Mouse (Mus musculus) heart, postnatal 4 days (tissue): ENCODE measurements around the gene Gm28539. TPM values are rescaled to one million over a fixed set of nuclear protein-coding genes. Genes with fewer than 3 reads are reported as not detected.
"Not testable (repeated sequence)": the region's sequence is repeated elsewhere in the genome, so short reads cannot be mapped to it uniquely, and the experiment has no call there.

Experiments
- DNase-seq: peaks from one replicate; pipeline ENCODE4 v3.0.0; 2021
- total RNA-seq, 2 experiments: library from RNA; stranded (reverse); gene quantifications; 2 replicates each; pipeline ENCODE4 v1.2.3; 2021

The Gm28539 gene
- total RNA-seq, 2 experiments from 2014 or later: 0.09 to 0.52 TPM

GRCm38 (mm10) chr16:18969420-18970128 lies 133.2 kb downstream of the Gm28539 start:
- DNase-seq: no peak

GRCm38 (mm10) chr16:18970837-18971236 lies 134.5 kb downstream of the Gm28539 start:
- no peak for DNase-seq

GRCm38 (mm10) chr16:18975665-18976064 lies 139.3 kb downstream of the Gm28539 start:
- DNase-seq: not testable (repeated sequence)

- DNase-seq: no peak
Observed at GRCm38 (mm10) chr16:18976315-18976714, 139.9 kb downstream of the Gm28539 start.

GRCm38 (mm10) chr16:18986381-18986780 lies 150.0 kb downstream of the Gm28539 start:
- no peak for DNase-seq

GRCm38 (mm10) chr16:18986860-18987259 lies 150.5 kb downstream of the Gm28539 start:
- DNase-seq: no peak

GRCm38 (mm10) chr16:19002610-19003389 lies 166.4 kb downstream of the Gm28539 start:
- DNase-seq: not testable (repeated sequence)

- no peak for DNase-seq
Observed at GRCm38 (mm10) chr16:19003757-19004156, 167.4 kb downstream of the Gm28539 start.

- no peak for DNase-seq
Observed at GRCm38 (mm10) chr16:19005298-19005697, 168.9 kb downstream of the Gm28539 start.

Other genes with a start within 250 kb of the Gm28539 start
- gene Tbx1, start 245.9 kb upstream of the Gm28539 start, total RNA-seq: under 1 TPM; 0.55 to 0.68 TPM
- 1 to 10 TPM in 1 of 2 experiments, under 1 TPM in 1; 0.32 to 1.1 TPM for gene Gp1bb, start 214.2 kb upstream of the Gm28539 start, total RNA-seq
- gene Gm49601, start 210.2 kb upstream of the Gm28539 start, total RNA-seq: 1 to 10 TPM; 4.0 to 5.1 TPM
- 10 to 100 TPM; 10.4 to 15.2 TPM for gene Sept5, start 206.6 kb upstream of the Gm28539 start, total RNA-seq
- 10 to 100 TPM; 85.2 to 89.4 TPM for gene Cldn5, start 59.7 kb upstream of the Gm28539 start, total RNA-seq
- 10 to 100 TPM; 73.1 to 76.0 TPM for gene Ufd1, start 24.8 kb upstream of the Gm28539 start, total RNA-seq
- 10 to 100 TPM; 23.6 to 24.0 TPM for gene Cdc45, start 24.6 kb upstream of the Gm28539 start, total RNA-seq
- 10 to 100 TPM; 18.8 to 20.8 TPM for gene 2510002D24Rik, start within 50 bp of the Gm28539 start, total RNA-seq
- gene Mrpl40, start 40.3 kb downstream of the Gm28539 start, total RNA-seq: 10 to 100 TPM; 60.2 to 60.7 TPM
- gene Hira, start 40.5 kb downstream of the Gm28539 start, total RNA-seq: 10 to 100 TPM; 40.6 to 41.3 TPM